ENCODE assay signal across 16 mouse cellular contexts in the genomic region with DNA sequence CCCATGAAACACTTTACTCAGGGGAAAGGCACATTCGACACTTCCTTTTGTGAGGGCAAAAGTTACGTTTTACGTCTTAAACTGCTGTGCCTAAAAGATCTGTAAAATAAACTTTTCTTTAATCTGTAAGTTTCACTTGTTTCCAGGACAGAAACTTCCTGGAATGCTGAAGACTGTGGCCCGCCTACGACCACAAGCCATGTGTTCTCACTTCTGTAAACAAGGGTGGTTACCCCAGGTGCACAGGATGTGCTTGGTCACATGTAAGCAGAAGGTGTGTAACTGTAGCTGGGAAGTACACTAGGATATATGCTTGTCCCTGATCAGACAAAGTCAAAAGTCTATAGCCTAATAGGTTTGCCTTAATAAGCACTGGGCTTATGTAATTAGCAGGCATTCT. TPM values are rescaled to one million over a fixed set of nuclear protein-coding genes. Genes with fewer than 3 reads are reported as not detected.
DNase-seq lines count a peak whose midpoint lies in the region; ATAC-seq and TF ChIP-seq lines count a peak whose summit lies in the region.
"Had no signal": no experiment of that assay in that cellular context is flagged by ENCODE, and none has a peak within 500 bp of the region (broad histone marks: within the 10 kb centered on the region; RNA-seq: fewer than 3 reads in every experiment).

No protein-coding gene starts in this region.

- no peak overlapping the region for H3K4me3 ChIP-seq in thymus, adult 2 months (ENCODE audit: control insufficient read depth, insufficient read depth, low read length)
- no peak overlapping the region for H3K4me3 ChIP-seq in hindbrain, embryonic 12.5 days
- H3K4me3 ChIP-seq: embryonic facial prominence, embryonic 13.5 days; forebrain, embryonic 12.5 days; layer of hippocampus, adult 2 months; liver, embryonic 12.5 days; midbrain, embryonic 15.5 days had no signal

- TF ChIP-seq POLR2A in thymus, adult 2 months (IDR thresholded peaks at IDR 0.05; ENCODE audit: control insufficient read depth, extremely low read depth, insufficient read depth, low read length, poor library complexity) = no peak

- no peak for TF ChIP-seq CTCF in thymus, adult 2 months (IDR thresholded peaks at IDR 0.05; ENCODE audit: borderline replicate concordance, control insufficient read depth, extremely low read depth, insufficient read depth, low read length, poor library complexity)

- H3K4me2 ChIP-seq in hindbrain, embryonic 12.5 days (replicated peaks) = no peak overlapping the region
- H3K4me2 ChIP-seq: embryonic facial prominence, embryonic 13.5 days; forebrain, embryonic 12.5 days; liver, embryonic 12.5 days; midbrain, embryonic 15.5 days had no signal

- H3K9ac ChIP-seq in hindbrain, embryonic 12.5 days = no peak overlapping the region
- H3K9ac ChIP-seq: embryonic facial prominence, embryonic 13.5 days; forebrain, embryonic 12.5 days; liver, embryonic 12.5 days; midbrain, embryonic 15.5 days had no signal

- H3K27me3 ChIP-seq in thymus, adult 2 months (ENCODE audit: control insufficient read depth, insufficient read depth, low read length) = no peaks in the 10 kb centered on the region
- H3K27me3 ChIP-seq in hindbrain, embryonic 12.5 days = no peaks in the 10 kb centered on the region
- H3K27me3 ChIP-seq: embryonic facial prominence, embryonic 13.5 days; forebrain, embryonic 12.5 days; liver, embryonic 12.5 days; midbrain, embryonic 15.5 days had no signal

- H3K36me3 ChIP-seq in thymus, adult 2 months (ENCODE audit: control insufficient read depth, insufficient read depth, low read length) = peaks cover 37% of the 10 kb centered on the region
- H3K36me3 ChIP-seq in hindbrain, embryonic 12.5 days = no peaks in the 10 kb centered on the region
- H3K36me3 ChIP-seq: embryonic facial prominence, embryonic 13.5 days; forebrain, embryonic 12.5 days; liver, embryonic 12.5 days; midbrain, embryonic 15.5 days had no signal

- peaks cover 25% of the 10 kb centered on the region for H3K4me1 ChIP-seq in thymus, adult 2 months (replicated peaks; ENCODE audit: control insufficient read depth, insufficient read depth, low read length)
- H3K4me1 ChIP-seq in hindbrain, embryonic 12.5 days = no peaks in the 10 kb centered on the region; the same call in 1 of the 2 replicates

- peak; percentile 32 for DNase-seq in A20 (ENCODE audit: low read depth, low spot score)
- peak; percentile 67 for DNase-seq in CD4-positive, CD25-positive, alpha-beta regulatory T cell, adult 2 months (ENCODE audit: low read depth, low spot score)
- peak; percentile 72 for DNase-seq in thymus, adult 2 months
- DNase-seq in urinary bladder, postnatal 36 days (ENCODE audit: low spot score in 2 of 2) = no peak
- no peak for DNase-seq in right cerebral cortex, postnatal 14 days
- DNase-seq: cerebellum, postnatal 14 days; kidney, adult 9 months; lung, postnatal 14 days had no signal

- 6% methylated on average over 5 of the region's 5 CpGs for WGBS in thymus, adult 2 months
- WGBS in hindbrain, embryonic 12.5 days = 77% methylated on average over 5 of the region's 5 CpGs

- peak; percentile 68 for ATAC-seq in inflammation-experienced regulatory T-cells, adult 6 months
- no peak for ATAC-seq in hindbrain, embryonic 12.5 days (ENCODE audit: low FRiP score)
- ATAC-seq: liver, embryonic 12.5 days; midbrain, embryonic 15.5 days had no signal

- H3K27ac ChIP-seq in thymus, adult 2 months (ENCODE audit: control insufficient read depth, insufficient read depth, low read length) = peak overlapping the region; percentile 82; the same call in 1 of the 2 replicates
- no peak overlapping the region for H3K27ac ChIP-seq in hindbrain, embryonic 12.5 days
- H3K27ac ChIP-seq: embryonic facial prominence, embryonic 13.5 days; forebrain, embryonic 12.5 days; layer of hippocampus, adult 2 months; liver, embryonic 12.5 days; midbrain, embryonic 15.5 days had no signal

- no peaks in the 10 kb centered on the region for H3K9me3 ChIP-seq in hindbrain, embryonic 12.5 days (replicated peaks)
- H3K9me3 ChIP-seq: embryonic facial prominence, embryonic 13.5 days; forebrain, embryonic 12.5 days; G1E; liver, embryonic 12.5 days; midbrain, embryonic 15.5 days had no signal

RNA-seq across cellular contexts. Expression of gene Txk, which starts 8.7 kb away (rescaled TPM):
- polyA plus RNA-seq in inflammation-experienced regulatory T-cells, adult 6 months (2017; shearing (Covaris generic)) = 10 to 100 TPM; 46.0 to 52.1 (median 51.6) TPM
- polyA plus RNA-seq in thymus, adult 2 months (2012; rRNA removed) = 20.0 and 22.8 TPM in 2 replicates
- 0.12 TPM in 1 of 2 replicates, not detected in the other for polyA plus RNA-seq in hindbrain, embryonic 12.5 days (2016; fragmentation: Nextera tagmentation; extraction: Ambion mirVana)
- polyA plus RNA-seq: forebrain, embryonic 12.5 days; G1E had no signal

Comparison
In these comparisons a context has a peak if more than half of its experiments do, and no peak if none do; other contexts are left out.
1. DNase-seq: peak in A20 (single experiment), CD4-positive, CD25-positive, alpha-beta regulatory T cell, adult 2 months (single experiment) and thymus, adult 2 months (single experiment); none in urinary bladder, postnatal 36 days (0 of 2) and right cerebral cortex, postnatal 14 days (single experiment).
2. RNA of gene Txk, which starts 8.7 kb away (polyA plus RNA-seq): 46.0 to 52.1 TPM in inflammation-experienced regulatory T-cells, adult 6 months and 20.0 to 22.8 TPM in thymus, adult 2 months; 0.12 TPM in hindbrain, embryonic 12.5 days; every median in the first group is over 10 times any median in the second.